Mouse (Mus musculus) layer of hippocampus, postnatal 14 days (tissue): ENCODE results near the gene Surf6. TPM values are rescaled to one million over a fixed set of nuclear protein-coding genes. Genes with fewer than 3 reads are reported as not detected.
"Not testable (repeated sequence)": the region's sequence is repeated elsewhere in the genome, so short reads cannot be mapped to it uniquely, and the experiment has no call there.

Source experiments
- DNase-seq, 2 experiments: peaks; one replicate each; pipeline ENCODE4 v3.0.0; 2021 to 2022; ENCODE audit warnings: low spot score in 2 of 2, mixed read lengths in 1 of 2
- total RNA-seq, 2 experiments: library from RNA; stranded (reverse); gene quantifications; 2 replicates each; pipeline ENCODE4 v1.2.3; 2021

Gene Surf6
- total RNA-seq, 2 experiments from 2014 or later: 27.9 to 28.9 TPM

DNA sequence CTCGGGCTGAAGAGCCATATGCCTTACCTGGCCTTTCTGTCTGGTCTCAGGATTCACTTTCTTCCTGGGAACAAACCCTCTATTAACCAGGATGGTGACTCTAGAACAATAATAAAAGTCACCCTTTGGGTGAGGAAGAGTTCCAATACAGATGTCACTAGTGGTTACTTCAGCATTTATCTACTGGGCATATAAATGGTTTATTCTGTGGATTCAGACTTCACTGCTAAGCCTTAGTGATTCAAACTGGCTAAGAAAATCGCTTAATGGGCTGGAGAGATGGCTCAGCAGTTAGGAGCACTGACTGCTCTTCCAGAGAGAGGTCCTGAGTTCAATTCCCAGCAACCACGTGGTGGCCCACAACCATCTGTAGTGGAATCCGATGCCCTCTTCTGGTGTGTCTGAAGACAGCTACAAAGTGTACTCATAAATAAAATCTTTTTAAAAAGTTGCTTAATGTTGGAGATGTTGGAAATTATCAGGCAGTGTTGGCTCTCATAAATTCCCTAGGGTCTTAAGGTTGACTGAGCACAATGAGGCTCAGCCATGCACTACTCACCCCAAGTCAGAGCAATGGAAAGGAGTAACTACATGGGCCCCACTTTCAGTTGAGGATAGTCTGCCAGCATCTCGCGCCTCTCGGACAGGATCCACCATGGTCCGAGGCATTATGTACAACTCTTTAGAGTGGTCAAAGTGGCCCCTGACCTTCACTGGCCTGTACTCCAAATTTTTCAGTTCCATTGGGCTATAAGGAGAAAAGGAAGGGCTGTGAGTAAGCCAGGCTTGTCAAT is 11.7 kb upstream of the Surf6 start:
- DNase-seq: no peak

DNA sequence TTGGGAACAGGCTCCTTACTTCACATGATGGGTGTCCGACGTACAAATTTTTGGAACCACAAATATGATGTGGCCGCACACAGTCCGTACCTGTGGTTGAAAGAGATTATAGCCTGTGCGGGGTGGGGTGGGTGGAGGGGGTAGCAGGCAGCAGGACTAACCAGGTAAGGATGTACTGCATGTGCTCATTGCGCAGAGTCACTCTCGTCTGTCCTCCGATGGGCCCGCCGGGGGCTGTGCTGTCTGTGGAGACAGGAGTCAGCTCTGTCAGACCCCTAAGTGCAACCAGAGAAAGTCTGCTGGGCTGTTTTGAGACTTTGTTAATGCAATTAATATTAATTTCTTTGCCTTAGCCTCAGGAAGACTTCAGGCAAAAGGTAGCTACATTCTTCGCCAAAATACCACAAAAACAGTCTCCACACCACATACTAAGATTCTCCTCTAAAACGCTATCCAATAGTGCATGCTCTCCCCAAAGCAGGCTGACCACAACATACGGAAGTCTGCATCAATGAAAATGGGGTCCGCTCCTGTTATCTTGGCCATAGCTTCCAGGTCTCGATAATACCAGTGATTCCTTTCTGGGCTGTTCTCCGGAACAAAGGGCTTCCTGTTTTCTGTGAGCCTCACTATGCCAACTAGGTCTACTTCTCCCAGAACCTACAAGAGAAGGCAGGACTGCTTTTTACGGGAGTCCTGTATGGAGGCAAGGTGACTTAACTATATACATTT is 10.9 kb upstream of the Surf6 start:
- DNase-seq: no peak

- DNase-seq: no peak
Measured at GRCm38 (mm10) chr2:26912253-26912770, 9.6 kb upstream of the Surf6 start.

DNA sequence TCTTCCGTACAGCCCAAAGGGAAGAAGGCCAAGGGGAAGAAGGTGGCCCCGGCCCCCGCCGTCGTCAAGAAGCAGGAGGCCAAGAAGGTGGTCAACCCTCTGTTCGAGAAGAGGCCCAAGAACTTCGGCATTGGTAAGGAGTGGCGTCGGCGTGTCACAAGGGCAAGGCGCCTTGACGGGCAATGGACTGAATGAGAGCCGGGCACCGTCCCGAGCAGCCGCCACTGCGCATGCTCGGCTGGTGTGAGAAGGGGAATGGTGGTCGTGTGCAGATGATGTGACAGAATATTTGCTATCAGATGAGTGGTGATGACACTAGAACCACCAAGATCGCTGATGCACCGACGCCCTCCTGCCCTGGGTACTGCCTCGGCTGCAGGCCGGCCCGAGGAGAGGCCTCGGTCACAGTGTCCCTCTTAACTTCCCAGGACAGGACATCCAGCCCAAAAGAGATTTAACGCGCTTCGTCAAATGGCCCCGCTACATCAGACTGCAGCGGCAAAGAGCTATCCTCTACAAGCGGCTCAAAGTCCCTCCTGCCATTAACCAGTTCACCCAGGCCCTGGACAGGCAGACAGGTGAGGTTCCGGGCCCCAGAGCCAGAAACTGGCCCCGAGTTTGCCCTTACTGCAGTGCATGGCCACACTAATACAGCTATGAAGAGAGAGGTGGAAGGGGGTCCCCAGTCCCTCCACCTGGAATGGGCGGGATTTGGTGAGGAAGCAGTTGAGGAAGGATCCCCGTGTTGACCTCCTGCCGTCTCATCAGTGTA is 8.5 kb upstream of the Surf6 start:
- DNase-seq: peak in 1 of 2 experiments; percentile 69

GRCm38 (mm10) chr2:26910124-26910993 is 7.7 kb upstream of the Surf6 start, which contains the start of the genes Med22 and Rpl7a:
Gene Med22 (minus strand): TSS chr2:26910677.
Gene Rpl7a (plus strand): TSS chr2:26910764.
- peak; percentile 100 for DNase-seq

DNA sequence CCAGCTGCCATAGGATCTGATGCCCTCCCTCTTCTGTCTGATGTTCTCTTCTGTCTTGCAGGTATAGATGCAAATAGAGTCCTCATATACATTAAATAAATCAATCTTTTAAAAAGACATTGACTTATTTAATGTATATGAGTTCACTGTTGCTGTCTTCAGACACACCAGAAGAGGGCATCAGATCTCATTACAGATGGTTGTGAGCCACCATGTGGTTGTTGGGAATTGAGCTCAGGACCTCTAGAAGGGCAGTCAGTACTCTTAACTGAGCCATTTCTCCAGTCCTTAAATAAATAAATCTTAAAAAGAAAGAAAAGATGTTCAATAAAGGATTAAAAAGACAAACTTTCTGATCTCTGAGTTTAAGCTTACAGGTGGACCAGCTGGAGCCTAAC is 6.7 kb upstream of the Surf6 start:
- no peak for DNase-seq

GRCm38 (mm10) chr2:26908710-26909386 is 6.2 kb upstream of the Surf6 start:
- DNase-seq: no peak

DNA sequence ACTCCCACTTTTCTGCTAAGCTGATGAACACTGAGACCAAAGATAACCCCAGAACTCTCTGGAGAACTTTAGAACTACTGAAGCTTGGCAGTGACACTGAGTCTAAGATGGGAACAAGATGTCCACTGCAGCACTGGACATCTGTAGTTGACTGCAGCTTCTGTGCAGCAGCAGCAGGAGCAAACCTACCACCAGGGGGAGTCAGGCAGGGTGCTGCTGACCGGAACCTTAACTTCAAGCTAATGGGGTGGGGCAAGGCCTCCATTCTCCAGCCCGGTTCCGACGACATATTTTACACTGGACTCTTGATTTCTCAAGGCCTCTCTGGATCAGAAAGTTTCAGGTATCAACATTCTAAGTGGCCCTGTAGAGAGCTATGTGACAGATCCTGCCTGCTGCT is 4.4 kb upstream of the Surf6 start:
- DNase-seq: no peak

DNA sequence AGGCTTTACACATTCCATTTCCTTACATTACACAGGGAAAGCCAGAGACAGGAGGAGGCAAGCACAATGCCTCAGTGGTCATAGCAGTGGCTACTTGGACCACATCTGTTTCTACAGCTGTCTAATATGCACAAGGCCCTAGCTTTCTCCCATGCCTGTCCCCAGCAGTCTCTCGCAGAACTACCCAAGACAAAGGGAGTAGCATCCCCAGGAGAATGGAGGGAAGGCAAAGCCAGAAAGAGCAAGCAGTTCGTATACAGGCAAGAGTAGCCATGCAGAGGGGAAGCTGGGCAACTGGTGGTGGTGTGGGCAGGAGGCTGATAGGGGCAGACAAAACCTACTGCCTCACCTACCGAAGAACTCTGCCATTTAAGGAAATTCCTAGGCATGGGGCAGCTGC is 3.8 kb upstream of the Surf6 start:
- DNase-seq: no peak

DNA sequence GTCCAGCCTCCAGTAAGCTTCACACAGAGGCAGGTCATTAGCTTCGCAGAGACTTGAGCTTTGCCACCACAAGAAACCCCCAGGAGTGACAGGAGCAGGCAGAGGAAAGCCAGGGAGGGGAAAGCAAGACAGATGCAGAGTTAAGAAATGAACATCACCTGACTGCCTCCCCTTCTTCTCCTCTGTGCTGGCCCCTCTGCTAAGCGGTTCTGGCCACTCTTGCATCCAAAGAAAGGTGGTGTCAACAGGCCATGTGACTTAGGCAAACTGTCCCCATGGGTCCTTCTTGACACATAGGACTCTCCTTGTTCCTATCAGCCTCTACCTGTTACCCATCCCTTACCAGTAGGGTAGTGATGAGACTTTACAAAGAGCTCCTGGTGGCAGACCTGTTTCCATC is 3.3 kb upstream of the Surf6 start:
- no peak for DNase-seq

GRCm38 (mm10) chr2:26903311-26903710 is 632 bp upstream of the Surf6 start:
- no peak for DNase-seq

DNA sequence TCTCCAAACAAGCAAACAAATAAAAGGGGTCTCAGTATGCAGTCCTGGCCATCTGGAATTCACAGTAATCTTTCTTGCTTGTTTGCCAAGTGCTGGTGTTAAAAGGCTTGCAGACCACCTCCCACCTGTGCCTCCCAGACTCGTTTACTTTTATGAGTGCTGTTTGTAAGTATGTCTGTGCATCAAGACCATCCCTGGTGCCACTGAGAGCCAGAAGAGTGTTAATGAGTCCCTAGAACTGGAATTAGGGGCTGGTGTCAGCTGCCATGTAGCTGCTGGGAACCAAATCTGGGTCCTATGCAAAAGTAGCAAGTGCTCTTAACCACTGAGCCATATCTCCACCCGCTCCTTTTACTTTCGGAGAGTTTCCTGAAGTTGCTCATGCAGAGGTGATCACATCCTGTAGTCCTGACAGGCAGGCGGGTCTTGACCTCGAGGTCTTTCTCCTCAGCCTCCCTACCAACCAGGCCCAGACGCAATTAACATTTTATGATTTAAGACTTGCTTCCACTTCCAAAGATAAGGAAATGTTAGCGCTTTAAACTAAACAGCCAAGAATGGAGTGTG is 762 bp downstream of the Surf6 start:
- no peak for DNase-seq

DNA sequence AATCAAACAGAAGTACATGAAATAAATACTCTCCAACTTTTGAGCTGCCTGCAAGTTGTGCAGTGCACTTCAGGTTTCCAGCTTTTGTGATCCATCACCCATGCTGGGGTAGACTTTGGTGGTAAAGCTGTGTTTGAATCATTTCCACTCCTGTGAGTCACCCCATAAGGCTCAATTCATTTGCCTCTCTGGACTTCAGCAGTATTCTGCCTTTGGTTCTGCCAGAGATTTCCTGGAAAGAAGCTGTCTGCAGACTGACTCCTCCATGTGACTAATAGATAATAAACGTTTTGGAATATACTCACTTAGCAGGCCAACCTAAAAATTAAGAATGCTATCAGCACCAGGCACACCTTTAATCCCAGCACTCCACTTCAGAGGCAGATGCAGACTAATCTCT is 1.9 kb downstream of the Surf6 start:
- no peak for DNase-seq

- no peak for DNase-seq
Measured at GRCm38 (mm10) chr2:26895898-26896297, 6.8 kb downstream of the Surf6 start.

GRCm38 (mm10) chr2:26886170-26886569 is 16.5 kb downstream of the Surf6 start:
- DNase-seq: not testable (repeated sequence)

DNA sequence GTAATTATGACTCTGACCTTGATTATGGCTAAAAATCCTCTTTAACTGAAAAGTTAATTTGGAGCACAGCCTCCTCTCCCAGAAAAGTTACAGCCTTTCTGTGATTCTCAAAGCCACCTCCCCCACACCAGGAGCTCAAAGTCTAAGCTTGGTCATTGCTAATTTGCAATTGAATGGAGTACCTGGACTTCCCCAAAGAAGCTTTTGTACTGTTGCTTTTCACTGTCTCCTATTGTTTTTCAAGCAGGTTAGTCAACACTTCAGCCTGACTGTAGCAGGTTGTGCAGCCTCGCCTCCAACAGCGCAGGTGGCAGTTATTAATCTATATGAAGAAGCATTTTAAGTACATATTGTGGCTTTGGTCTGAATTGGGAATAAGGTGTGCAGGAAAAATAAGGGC is 17.1 kb downstream of the Surf6 start:
- DNase-seq: not testable (repeated sequence)

GRCm38 (mm10) chr2:26878571-26878970 is 24.1 kb downstream of the Surf6 start:
- no peak for DNase-seq

DNA sequence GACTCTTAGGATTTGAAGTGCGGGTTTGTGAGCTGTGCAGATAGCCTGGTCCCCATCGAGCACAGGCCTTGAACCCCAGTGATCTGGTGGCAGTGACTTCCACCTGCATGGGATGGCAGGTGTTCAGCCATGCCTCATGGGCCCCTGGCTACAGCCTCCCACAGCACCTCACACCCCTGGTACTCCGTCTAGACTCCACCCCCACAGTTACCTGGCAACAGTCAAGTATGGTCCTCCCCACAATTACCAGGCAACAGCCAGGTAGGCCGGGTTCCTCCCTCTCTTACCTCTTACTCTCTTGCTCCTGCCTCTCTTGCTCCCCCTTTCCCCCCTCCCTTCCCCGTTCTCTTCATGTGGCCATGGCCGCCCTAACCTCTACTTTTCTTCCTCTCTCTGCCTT is 32.0 kb downstream of the Surf6 start:
- no peak for DNase-seq

- no peak for DNase-seq
Measured at GRCm38 (mm10) chr2:26864879-26865278, 37.8 kb downstream of the Surf6 start, which contains the start of gene Abo. Gene Abo (minus strand): TSS chr2:26864979.
